Mouse (Mus musculus) left cerebral cortex, postnatal 4 days (tissue): ENCODE measurements around the gene H2al3. TPM values are rescaled to one million over a fixed set of nuclear protein-coding genes. Genes with fewer than 3 reads are reported as not detected.

Source experiments
- DNase-seq: peaks from one replicate; pipeline ENCODE4 v3.0.0-alpha.2; 2022
- intact Hi-C: fragments of 180-260 bp; cut with DNase I; formaldehyde crosslinking; loops from one replicate; pipeline ENCODE4 v1.15.1; 2025
- total RNA-seq, 2 experiments: library from RNA; stranded (reverse); gene quantifications; 2 replicates each; pipeline ENCODE4 v1.2.3; 2021

The H2al3 gene
- not detected for total RNA-seq

GRCm38 (mm10) chrX:9849403-9849802, at the start of gene H2al3:
TSS of gene H2al3 (plus strand) at chrX:9849703.
- intact Hi-C loops: no loop called here
- no peak for DNase-seq

DNA sequence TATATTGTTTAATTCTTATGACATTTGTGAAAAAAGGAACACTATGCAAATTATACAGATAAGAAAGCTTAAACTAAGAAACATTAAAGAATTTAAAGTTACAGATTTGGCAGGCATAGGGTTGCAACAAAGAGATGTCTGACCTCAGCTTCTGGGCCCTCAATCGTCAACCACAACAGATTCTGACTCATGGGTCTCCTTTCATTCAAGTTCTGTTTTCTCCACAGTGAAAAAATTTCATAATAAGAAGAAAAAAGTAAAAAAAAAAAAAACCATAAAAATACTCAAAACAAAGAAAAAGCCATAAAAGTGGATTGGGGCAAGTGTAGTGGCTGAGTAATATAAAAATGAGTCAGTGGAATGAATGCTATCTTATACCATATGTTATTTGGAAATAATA, 39.4 kb upstream of the H2al3 start:
- DNase-seq: no peak
- intact Hi-C loops: no loop called here

DNA sequence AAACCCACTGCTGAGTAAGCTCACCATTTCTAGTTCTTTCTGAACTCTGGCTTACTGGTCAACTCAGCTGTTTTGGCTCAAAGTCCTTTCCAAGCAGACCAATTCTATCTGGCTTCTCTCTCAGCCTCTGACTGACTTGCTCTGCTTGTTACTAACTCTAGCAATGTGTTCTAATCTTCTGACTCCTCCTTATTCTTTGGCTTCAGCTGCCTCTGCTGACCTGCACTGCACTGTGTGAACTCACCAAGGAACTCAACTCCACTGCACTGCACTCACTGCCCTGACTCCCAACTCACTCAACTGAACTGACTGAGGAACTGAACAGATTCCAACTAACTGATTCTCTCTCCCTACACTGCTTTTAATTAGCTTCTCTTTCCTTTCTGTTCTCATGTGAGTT, 37.0 kb upstream of the H2al3 start:
- intact Hi-C loops: no loop called here

GRCm38 (mm10) chrX:9834779-9835178, 14.7 kb upstream of the H2al3 start:
- intact Hi-C loops: no loop called here
- no peak for DNase-seq

More for the DNA sequence above, 37.0 kb upstream of the H2al3 start:
- no peak for DNase-seq

- intact Hi-C loops: no loop called here
- no peak for DNase-seq
Measured at GRCm38 (mm10) chrX:9846628-9847027, 2.9 kb upstream of the H2al3 start, which contains the start of gene Hypm. TSS of gene Hypm (plus strand) at chrX:9846928.

- DNase-seq: no peak
- intact Hi-C loops: no loop called here
Measured at GRCm38 (mm10) chrX:9861859-9862258, 12.4 kb downstream of the H2al3 start.

DNA sequence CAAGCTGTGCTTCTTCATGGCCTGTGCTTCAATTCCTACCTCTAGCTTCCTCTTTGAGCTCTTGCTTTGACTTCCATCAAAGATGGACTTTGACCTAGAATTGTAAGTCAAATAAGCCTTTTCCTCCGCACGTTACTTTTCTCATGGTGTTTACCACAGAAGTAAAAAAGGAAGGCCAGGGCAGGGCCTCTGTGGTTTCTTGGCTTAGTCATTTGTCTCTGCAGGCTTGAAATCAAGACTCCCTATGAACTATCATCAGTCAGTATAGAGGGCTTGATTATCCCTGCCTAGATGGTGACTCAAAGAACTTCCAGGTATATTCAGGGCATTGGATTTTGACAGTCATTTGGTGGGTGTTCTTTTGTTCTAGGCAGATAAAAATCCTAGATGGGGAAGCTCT, 26.0 kb downstream of the H2al3 start:
- DNase-seq: no peak
- intact Hi-C loops: no loop called here

DNA sequence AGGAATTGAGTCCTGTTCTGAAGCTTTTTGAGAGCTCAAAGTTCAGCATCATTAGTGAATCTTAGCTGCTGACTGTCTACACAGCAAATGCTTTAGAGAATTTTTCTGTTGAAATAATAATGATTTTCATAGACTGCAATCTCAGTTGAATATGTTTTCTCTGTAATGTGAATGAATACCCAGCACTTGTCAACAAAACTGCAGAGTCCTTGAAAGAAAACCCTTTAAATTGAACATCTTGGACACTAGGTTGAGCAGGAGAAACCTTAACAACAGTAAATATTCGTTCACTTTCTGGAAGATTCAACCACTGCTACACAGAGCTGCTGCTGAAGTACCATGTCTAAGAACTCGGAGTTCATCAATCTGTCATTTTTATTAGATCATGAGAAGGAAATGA, 35.8 kb downstream of the H2al3 start, which contains the start of gene Sytl5:
Gene Sytl5, plus strand, starts transcription at position 301 of the 400 bp plus-strand sequence.
- DNase-seq: no peak
- intact Hi-C loops: no loop called here

Other genes starting within 250 kb of the H2al3 start
- gene Dynlt3, start 186.7 kb upstream of the H2al3 start, total RNA-seq: 10 to 100 TPM; 50.7 to 55.0 TPM
- not detected for gene Hypm, start 2.8 kb upstream of the H2al3 start, total RNA-seq
- 1 to 10 TPM; 1.8 to 3.4 TPM for gene Sytl5, start 35.9 kb downstream of the H2al3 start, total RNA-seq